Mouse (Mus musculus): ENCODE measurements around the gene Ccin. TPM values are rescaled to one million over a fixed set of nuclear protein-coding genes. Genes with fewer than 3 reads are reported as not detected.

Ccin gene
- total and polyA plus RNA-seq, 2 experiments from 2014 or later, result 0.49 TPM; not detected in 1

- ATAC-seq (ENCODE audit: low FRiP score), result no peak
- Histone ChIP-seq H3K4me2 (ENCODE audit: low read depth, low read length, poor library complexity, severe bottlenecking) (no peak overlapping the region), H3K27me3 (ENCODE audit: insufficient read depth, low read length) (no peaks in the 10 kb centered on the region), H3K36me3 (ENCODE audit: insufficient read depth, low read length) (no peaks in the 10 kb centered on the region), H3K9me3 (ENCODE audit: low read length) (no peaks in the 10 kb centered on the region), H3K4me1 (ENCODE audit: insufficient read depth, low read length) (no peaks in the 10 kb centered on the region), H3K9ac (replicated peaks; ENCODE audit: low read length, poor library complexity, severe bottlenecking) (no peak overlapping the region), H3K27ac (ENCODE audit: low read depth, low read length) (no peak overlapping the region), H3K4me3 (ENCODE audit: low read depth, low read length) (no peak overlapping the region)
- 53% methylated on average over 4 of the region's 4 CpGs for WGBS
- DNase-seq (ENCODE audit: low spot score), result no peak
- no peak for TF ChIP-seq CTCF (IDR thresholded peaks at IDR 0.05)
Measured at GRCm38 (mm10) chr4:43964951-43965684, 18.2 kb upstream of the Ccin start.

DNA sequence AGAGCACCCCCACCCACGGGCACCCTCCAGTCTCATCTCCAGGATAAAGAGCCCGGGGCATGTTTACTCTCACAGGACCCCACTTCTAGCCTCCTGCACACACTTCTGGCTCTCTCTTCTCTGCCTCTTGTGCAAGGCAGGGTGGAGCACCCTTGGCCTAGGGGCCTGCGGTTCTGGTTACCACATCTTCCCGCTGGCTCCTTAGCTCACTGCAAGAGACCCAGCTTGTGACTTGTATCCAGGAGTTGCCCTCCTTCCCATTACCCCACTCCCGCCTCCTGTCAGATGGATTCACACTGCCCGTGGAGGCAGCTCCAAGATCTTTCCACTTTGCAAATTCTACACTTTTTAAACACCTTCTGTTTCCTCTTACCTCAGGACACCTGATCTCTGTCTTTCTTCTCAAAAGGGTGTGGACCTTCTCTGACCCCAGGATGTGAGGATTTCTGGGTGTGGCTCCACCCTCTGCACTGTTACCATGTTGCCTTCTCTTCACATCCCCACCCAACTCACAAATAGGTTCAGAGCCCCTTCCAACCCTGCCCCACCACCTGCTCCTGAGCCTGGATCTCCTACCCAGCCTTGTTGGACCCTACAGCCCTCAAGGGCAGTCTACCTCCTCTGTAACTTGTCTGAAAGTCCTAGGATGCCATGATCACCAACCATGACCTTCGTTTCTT, 17.3 kb upstream of the Ccin start:
- H3K27me3 ChIP-seq (ENCODE audit: insufficient read depth, low read length), result no peaks in the 10 kb centered on the region
- no peak overlapping the region for H3K4me3 ChIP-seq (ENCODE audit: low read depth, low read length)
- no peak overlapping the region for H3K27ac ChIP-seq (ENCODE audit: low read depth, low read length)
- TF ChIP-seq CTCF (IDR thresholded peaks at IDR 0.05), result no peak
- DNase-seq (ENCODE audit: low spot score), result no peak
- 79% methylated on average over 7 of the region's 7 CpGs for WGBS
- H3K36me3 ChIP-seq (ENCODE audit: insufficient read depth, low read length), result no peaks in the 10 kb centered on the region
- H3K9me3 ChIP-seq (ENCODE audit: low read length), result no peaks in the 10 kb centered on the region
- no peaks in the 10 kb centered on the region for H3K4me1 ChIP-seq (ENCODE audit: insufficient read depth, low read length)
- H3K9ac ChIP-seq (replicated peaks; ENCODE audit: low read length, poor library complexity, severe bottlenecking), result no peak overlapping the region
- H3K4me2 ChIP-seq (ENCODE audit: low read depth, low read length, poor library complexity, severe bottlenecking), result no peak overlapping the region
- ATAC-seq (ENCODE audit: low FRiP score), result no peak

DNA sequence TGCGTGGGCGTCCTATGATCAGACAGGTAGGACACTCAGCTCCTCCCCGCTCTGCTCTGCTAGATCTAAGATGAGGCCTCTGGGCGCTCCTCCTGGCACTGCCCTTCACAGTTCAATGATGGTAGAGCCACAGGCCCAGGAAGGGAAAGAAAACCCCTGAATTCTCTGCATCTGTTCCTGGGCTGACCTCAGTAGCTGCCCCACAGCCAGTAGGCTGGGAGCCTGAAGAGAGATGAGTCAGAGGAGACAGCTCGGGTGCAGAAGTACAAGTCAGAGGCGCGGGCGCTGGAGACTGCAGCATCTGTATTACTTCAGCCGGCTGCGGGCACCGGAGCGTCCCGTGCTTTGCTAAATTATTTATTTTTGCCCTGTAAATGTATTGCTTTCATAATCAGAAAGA, 14.6 kb upstream of the Ccin start:
- H3K4me1 ChIP-seq (ENCODE audit: insufficient read depth, low read length), result no peaks in the 10 kb centered on the region
- no peak for DNase-seq (ENCODE audit: low spot score)
- H3K9me3 ChIP-seq (ENCODE audit: low read length), result no peaks in the 10 kb centered on the region
- no peak overlapping the region for H3K9ac ChIP-seq (replicated peaks; ENCODE audit: low read length, poor library complexity, severe bottlenecking)
- 44% methylated on average over 13 of the region's 13 CpGs for WGBS
- no peak overlapping the region for H3K27ac ChIP-seq (ENCODE audit: low read depth, low read length)
- H3K4me2 ChIP-seq (ENCODE audit: low read depth, low read length, poor library complexity, severe bottlenecking), result no peak overlapping the region
- ATAC-seq (ENCODE audit: low FRiP score), result no peak
- no peak for TF ChIP-seq CTCF (IDR thresholded peaks at IDR 0.05)
- no peak overlapping the region for H3K4me3 ChIP-seq (ENCODE audit: low read depth, low read length)
- no peaks in the 10 kb centered on the region for H3K27me3 ChIP-seq (ENCODE audit: insufficient read depth, low read length)
- no peaks in the 10 kb centered on the region for H3K36me3 ChIP-seq (ENCODE audit: insufficient read depth, low read length)

GRCm38 (mm10) chr4:43969373-43969772, 13.9 kb upstream of the Ccin start:
- DNase-seq (ENCODE audit: low spot score) (peak; percentile 25), ATAC-seq (ENCODE audit: low FRiP score) (no peak)
- no peak for TF ChIP-seq CTCF (IDR thresholded peaks at IDR 0.05)
- 23% methylated on average over 3 of the region's 4 CpGs for WGBS
- H3K27ac ChIP-seq (ENCODE audit: low read depth, low read length), result no peak overlapping the region
- H3K4me2 ChIP-seq (ENCODE audit: low read depth, low read length, poor library complexity, severe bottlenecking), result no peak overlapping the region
- H3K27me3 ChIP-seq (ENCODE audit: insufficient read depth, low read length), result no peaks in the 10 kb centered on the region
- no peak overlapping the region for H3K4me3 ChIP-seq (ENCODE audit: low read depth, low read length)
- no peak overlapping the region for H3K9ac ChIP-seq (replicated peaks; ENCODE audit: low read length, poor library complexity, severe bottlenecking)
- H3K36me3 ChIP-seq (ENCODE audit: insufficient read depth, low read length), result no peaks in the 10 kb centered on the region
- no peaks in the 10 kb centered on the region for H3K9me3 ChIP-seq (ENCODE audit: low read length)
- no peaks in the 10 kb centered on the region for H3K4me1 ChIP-seq (ENCODE audit: insufficient read depth, low read length)

GRCm38 (mm10) chr4:43970393-43971330, 12.6 kb upstream of the Ccin start:
- 86% methylated on average over 20 of the region's 20 CpGs for WGBS
- H3K4me2 ChIP-seq (ENCODE audit: low read depth, low read length, poor library complexity, severe bottlenecking), result no peak overlapping the region
- H3K4me1 ChIP-seq (ENCODE audit: insufficient read depth, low read length), result no peaks in the 10 kb centered on the region
- DNase-seq (ENCODE audit: low spot score) (no peak), ATAC-seq (ENCODE audit: low FRiP score) (no peak)
- H3K36me3 ChIP-seq (ENCODE audit: insufficient read depth, low read length), result no peaks in the 10 kb centered on the region
- no peak for TF ChIP-seq CTCF (IDR thresholded peaks at IDR 0.05)
- H3K9ac ChIP-seq (replicated peaks; ENCODE audit: low read length, poor library complexity, severe bottlenecking), result no peak overlapping the region
- H3K4me3 ChIP-seq (ENCODE audit: low read depth, low read length), result no peak overlapping the region
- H3K27ac ChIP-seq (ENCODE audit: low read depth, low read length), result no peak overlapping the region
- no peaks in the 10 kb centered on the region for H3K9me3 ChIP-seq (ENCODE audit: low read length)
- no peaks in the 10 kb centered on the region for H3K27me3 ChIP-seq (ENCODE audit: insufficient read depth, low read length)
